Mouse (Mus musculus): ENCODE measurements at regions not wholly inside any gene's neighbourhood (a gene's known extent, or its start where the extent isn't known, plus 50 kb on each side); places are given as distances from the start of the nearest gene placed in this dataset.

DNA sequence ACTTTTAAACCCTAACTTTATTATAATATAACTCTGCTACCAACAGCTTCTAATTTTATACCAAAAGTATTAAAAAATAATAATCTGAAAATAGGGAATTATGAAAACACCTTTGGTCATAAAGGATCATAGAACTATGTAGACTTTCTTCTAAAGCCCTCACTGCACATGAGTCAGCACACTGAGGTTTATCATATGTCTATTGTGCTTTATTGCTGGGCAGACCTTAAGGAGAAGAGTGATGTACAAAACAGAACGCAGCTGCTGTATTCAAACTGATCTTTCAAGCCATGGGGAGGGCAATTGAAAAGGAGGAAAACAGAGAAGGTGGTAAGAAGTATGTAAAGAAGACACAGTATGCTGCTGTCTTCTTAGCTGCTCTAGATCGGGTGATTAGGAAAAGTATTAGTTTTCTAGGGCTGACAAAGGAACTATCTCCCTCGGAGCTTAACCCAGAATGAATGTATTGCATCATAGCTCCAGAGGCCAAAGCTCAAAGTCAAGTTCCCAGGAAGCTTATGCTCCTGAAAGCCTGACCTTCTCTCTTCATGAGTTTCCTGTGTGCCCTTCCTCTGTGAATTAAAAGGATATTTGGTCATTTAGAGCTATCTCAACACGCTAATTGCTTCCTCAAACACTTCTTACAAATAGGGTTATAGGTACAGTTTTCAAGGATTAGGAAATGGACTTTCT is 103.5 kb downstream of the Spry2 start:
- ATAC-seq (ENCODE audit: extremely low read depth, insufficient number of reproducible peaks, low FRiP score, poor library complexity, severe bottlenecking): no peak

GRCm38 (mm10) chr14:105790441-105790840 is 106.2 kb downstream of the Spry2 start:
- ATAC-seq (ENCODE audit: extremely low read depth, insufficient number of reproducible peaks, low FRiP score, poor library complexity, severe bottlenecking): no peak

DNA sequence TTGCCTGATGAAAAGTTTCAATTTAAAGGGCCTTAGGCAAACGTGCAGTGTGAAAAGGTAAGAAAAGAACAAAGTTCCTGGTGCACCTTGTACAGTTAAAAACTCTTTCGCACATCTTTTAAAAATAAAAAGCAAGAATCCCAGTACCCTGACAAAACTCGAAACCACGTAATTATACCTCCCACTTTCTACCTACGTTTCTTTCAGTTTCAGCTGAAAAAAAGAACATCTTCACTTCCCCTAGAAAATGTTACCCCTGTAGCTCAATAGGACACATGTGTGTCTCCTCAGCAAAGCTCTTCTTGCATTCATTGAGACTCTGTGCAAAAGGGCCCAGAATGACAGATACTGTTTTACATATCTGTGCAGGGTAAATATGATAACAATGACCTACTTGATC is 113.2 kb downstream of the Spry2 start:
- no peak for ATAC-seq (ENCODE audit: extremely low read depth, insufficient number of reproducible peaks, low FRiP score, poor library complexity, severe bottlenecking)

DNA sequence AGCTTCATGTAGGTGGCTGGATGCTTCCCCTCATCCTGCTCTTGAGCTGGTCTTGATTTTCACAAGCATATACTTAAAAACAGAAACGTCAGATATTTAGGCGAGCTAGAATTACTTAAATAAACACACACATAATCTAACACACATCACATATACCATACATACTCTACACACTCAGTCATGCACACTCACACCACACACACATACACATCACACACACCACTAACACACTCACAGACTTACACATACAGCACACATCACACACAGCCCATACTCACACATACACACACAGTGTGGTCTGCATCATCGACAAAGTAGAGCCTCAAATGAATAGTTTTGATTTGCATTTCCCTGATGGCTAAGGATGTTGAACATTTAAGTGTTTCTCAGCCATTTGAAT is 116.9 kb downstream of the Spry2 start:
- no peak for ATAC-seq (ENCODE audit: extremely low read depth, insufficient number of reproducible peaks, low FRiP score, poor library complexity, severe bottlenecking)

DNA sequence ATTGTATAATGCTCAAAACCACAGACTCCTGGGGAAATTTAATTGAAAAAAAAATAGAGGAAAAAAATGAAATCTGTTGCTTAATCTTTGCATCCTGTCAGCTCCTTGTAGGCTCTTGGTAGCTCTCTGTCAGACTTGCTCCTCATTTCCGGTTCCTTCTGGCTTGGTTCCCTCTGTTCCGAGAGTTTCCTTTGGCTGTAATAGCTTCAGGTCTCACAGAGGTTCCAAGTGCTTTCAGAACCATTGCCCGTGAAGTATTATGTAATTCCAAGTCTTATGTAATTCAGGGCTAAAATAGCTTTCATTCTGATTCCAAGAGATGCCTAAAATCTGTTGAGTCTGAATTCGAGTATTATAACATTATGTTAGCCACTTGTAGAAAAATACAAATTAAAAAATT is 117.3 kb downstream of the Spry2 start:
- no peak for ATAC-seq (ENCODE audit: extremely low read depth, insufficient number of reproducible peaks, low FRiP score, poor library complexity, severe bottlenecking)

GRCm38 (mm10) chr14:105773674-105774073 is 122.9 kb downstream of the Spry2 start:
- no peak for ATAC-seq (ENCODE audit: extremely low read depth, insufficient number of reproducible peaks, low FRiP score, poor library complexity, severe bottlenecking)

DNA sequence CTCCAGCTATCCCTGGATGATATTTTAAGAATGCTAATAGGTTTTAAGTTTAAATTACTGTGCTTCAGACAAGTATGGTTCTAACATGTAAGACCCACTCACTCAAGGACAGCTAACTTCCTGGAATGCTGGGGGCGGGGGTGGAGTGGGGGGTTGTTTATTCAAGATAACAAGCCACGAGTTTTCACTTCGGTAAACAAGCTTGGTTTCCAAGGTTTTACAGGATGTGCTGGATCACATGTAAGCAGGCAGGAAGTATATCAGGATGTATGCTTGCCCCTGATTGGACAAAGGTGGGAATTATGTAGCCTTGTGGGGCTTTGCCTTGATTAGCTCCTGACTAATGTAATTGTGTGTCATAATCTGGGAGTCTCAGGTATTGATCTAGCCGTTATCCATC is 129.5 kb downstream of the Spry2 start:
- ATAC-seq (ENCODE audit: extremely low read depth, insufficient number of reproducible peaks, low FRiP score, poor library complexity, severe bottlenecking): no peak

- no peak for ATAC-seq (ENCODE audit: extremely low read depth, insufficient number of reproducible peaks, low FRiP score, poor library complexity, severe bottlenecking)
Measured at GRCm38 (mm10) chr14:105752509-105753375, 143.9 kb downstream of the Spry2 start.

DNA sequence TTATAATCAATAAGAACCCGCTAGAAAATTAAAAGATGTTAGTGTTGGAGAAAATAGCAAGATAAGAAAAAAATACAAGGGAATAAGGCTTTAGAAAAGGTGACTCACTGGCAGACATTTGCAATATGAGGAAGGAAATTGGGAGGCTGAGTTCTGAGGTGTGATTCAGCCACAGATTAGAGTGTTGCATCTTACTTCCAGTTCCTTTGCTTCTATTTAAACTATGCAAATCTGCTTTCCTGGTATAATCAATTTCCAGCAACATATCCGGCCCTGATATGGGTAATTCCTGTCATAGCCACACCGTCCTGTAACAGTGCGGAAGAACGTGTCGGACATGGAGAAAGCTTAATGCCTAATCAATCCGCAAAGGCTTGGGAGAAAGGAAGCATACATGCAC is 144.9 kb downstream of the Spry2 start:
- no peak for ATAC-seq (ENCODE audit: extremely low read depth, insufficient number of reproducible peaks, low FRiP score, poor library complexity, severe bottlenecking)

DNA sequence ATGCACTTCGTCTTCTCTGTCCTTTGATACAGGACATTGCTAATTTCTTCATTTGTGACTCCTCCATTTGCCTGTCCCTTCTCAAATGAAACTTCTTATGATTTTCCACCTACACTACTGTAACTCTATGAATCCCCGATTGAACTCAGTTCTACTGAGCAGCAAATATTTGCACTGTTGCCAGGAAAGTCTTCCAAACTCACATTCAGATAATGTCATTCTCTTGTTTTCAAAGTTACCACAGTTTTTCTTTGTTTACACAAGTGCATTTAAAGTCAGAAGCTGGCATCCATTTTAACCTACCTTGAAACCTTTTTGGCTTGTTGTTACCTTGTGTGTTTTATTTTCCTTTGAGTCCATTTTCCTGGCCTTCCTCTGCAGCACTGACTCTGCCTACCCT is 152.0 kb downstream of the Spry2 start:
- ATAC-seq (ENCODE audit: extremely low read depth, insufficient number of reproducible peaks, low FRiP score, poor library complexity, severe bottlenecking): no peak

DNA sequence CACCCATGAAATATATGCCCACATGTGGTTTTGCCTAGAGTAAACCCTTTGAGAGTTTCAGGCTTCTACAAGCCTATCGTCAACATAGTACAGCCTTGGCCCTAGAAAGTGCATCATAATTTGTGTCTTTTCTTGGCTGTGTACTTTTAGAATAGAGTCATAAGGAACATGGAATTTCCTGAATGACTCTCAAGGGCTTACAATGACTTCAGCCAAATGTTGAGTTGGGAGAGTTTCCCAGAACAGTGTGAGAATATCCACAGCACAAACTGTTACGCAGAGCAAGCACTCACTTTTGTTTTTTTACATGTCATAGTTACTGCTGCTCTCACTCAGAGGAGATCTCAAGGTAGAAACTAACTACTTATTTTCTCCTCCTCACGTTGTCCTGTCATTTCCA is 152.5 kb downstream of the Spry2 start:
- no peak for ATAC-seq (ENCODE audit: extremely low read depth, insufficient number of reproducible peaks, low FRiP score, poor library complexity, severe bottlenecking)

DNA sequence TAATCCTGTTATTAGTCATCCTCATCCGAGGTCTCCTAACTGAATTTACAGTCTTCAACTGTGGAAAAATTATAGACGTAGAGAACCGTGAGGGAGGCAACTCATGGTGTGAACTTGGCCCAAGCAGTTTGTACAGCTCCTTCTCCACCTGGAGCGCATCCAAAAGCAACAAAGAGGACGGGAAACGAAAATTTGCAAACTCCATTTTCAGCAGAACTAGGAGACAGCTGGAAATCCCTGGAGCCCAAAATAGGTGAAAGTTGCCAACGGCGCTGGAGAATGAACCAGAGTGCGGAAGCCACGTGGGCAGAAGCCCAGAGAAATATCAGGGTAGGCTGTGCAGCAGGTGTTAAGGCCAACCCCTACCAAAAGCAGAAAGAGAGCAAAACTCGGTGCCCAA is 155.7 kb downstream of the Spry2 start:
- ATAC-seq (ENCODE audit: extremely low read depth, insufficient number of reproducible peaks, low FRiP score, poor library complexity, severe bottlenecking): no peak

DNA sequence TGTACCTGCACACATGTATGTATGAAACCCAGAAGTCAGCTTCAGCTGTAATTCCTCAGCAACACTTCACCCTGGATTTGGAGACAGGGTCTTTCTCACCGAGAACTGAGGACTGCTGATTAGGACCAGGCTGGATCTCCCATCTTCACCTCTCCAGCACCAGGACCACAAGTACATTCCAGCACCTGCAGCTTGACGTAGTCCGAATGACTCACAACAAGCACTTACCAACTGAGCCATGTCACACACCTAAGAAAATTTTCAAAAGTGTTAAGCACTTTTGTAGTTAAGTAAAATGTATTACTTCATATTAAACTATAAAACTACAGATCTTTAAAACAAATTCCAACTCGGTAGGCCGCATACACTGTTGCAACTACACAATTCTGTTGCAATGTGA is 158.1 kb downstream of the Spry2 start:
- ATAC-seq (ENCODE audit: extremely low read depth, insufficient number of reproducible peaks, low FRiP score, poor library complexity, severe bottlenecking): no peak

- ATAC-seq (ENCODE audit: extremely low read depth, insufficient number of reproducible peaks, low FRiP score, poor library complexity, severe bottlenecking): no peak
Measured at GRCm38 (mm10) chr14:105736352-105736751, 160.3 kb downstream of the Spry2 start.

DNA sequence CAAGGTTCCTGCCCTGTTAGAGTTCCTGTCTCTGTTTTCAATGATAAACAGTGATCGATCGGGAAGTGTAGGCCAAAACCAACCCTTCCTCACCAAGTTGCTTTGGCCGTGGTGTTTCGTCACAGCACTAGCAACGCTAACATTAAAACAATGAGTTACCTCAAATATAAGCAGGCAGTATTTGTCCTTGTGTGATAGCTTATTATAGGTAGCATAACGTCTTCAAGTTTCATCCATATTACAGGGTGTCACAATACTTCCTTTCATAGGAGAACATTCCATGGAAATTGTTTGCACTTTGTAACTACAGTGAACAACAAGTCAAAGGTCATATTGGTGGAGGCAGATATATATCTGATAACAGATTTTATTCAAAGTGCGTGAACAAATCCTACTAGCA is 162.3 kb downstream of the Spry2 start:
- ATAC-seq (ENCODE audit: extremely low read depth, insufficient number of reproducible peaks, low FRiP score, poor library complexity, severe bottlenecking): no peak

GRCm38 (mm10) chr14:105733013-105733728 is 163.4 kb downstream of the Spry2 start:
- 0 out of 2 replicates have a peak, but pooled peaks have one; percentile 19 for ATAC-seq (ENCODE audit: extremely low read depth, insufficient number of reproducible peaks, low FRiP score, poor library complexity, severe bottlenecking)

GRCm38 (mm10) chr14:105732221-105733012 is 164.2 kb downstream of the Spry2 start:
- ATAC-seq (ENCODE audit: extremely low read depth, insufficient number of reproducible peaks, low FRiP score, poor library complexity, severe bottlenecking): peak; percentile 44; the same call in 1 of the 2 replicates

GRCm38 (mm10) chr14:105730786-105731185 is 165.8 kb downstream of the Spry2 start:
- no peak for ATAC-seq (ENCODE audit: extremely low read depth, insufficient number of reproducible peaks, low FRiP score, poor library complexity, severe bottlenecking)

- no peak for ATAC-seq (ENCODE audit: extremely low read depth, insufficient number of reproducible peaks, low FRiP score, poor library complexity, severe bottlenecking)
Measured at GRCm38 (mm10) chr14:105728841-105729240, 167.8 kb downstream of the Spry2 start.
